Mouse (Mus musculus) heart, adult 18-20 months (tissue): ENCODE measurements around the gene Proser3. TPM values are rescaled to one million over a fixed set of nuclear protein-coding genes. Genes with fewer than 3 reads are reported as not detected.

Source experiments
- DNase-seq, 2 experiments: peaks; one replicate each; pipeline ENCODE4 v3.0.0; 2021 to 2022; ENCODE audit warnings: mixed read lengths in 1 of 2
- microRNA-seq, 2 experiments: library from miRNA; unstranded; fragments of <30 nt; microRNA quantifications; one replicate each; pipeline ENCODE4 v1.2.0; 2022
- total RNA-seq, 2 experiments: library from RNA; stranded (reverse); gene quantifications; 2 replicates each; pipeline ENCODE4 v1.2.3; 2021

The Proser3 gene
- total RNA-seq, 2 experiments from 2014 or later: 2.1 to 4.6 TPM

DNA sequence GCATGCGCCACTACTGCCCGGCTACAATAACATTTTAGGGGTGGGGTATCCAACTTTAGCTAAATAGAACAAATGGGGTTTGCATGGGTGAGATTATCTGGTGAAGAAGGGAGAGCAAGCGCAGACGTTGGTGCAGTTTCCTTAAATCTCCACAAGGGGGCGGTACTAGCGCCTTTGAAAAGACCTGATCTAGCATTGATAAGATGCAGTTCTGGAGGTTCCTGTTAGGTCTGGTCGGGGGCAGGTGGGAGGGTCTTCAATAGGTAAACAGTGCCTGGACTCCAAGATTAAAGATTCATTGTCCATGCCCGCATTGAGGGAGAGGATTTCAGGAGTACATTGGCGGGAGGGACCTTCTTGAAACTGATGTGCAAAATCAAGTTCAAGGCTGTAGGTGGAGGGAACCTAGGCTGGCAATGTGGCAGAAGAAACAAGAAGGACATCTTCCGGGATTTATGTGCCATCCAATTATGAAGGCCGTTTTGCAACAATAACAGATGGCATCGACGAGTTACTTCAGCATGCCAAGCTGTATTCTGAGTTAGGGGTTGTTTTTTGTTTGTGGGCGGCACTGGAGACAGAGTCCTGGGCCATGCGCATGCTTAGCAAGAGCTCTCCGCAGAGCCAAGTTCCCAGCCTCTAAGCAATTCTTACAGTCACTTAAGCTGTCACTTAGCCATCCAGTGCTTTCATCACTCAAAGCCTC lies 61.7 kb downstream of the Proser3 start:
- DNase-seq: peak in 1 of 2 experiments; percentile 37

Small RNAs within 50 kb of the gene (microRNA-seq; reads per million reads assigned to microRNA genes)
- 4.1 to 9.5 reads per million in 2 experiments for gene Gm38670
- 0 to 0.27 reads per million in 2 experiments for gene Mir3569

Other genes starting within 250 kb of the Proser3 start
- 10 to 100 TPM; 26.2 to 27.8 TPM for gene Alkbh6, start 243.6 kb downstream of the Proser3 start, total RNA-seq
- 1 to 10 TPM in 1 of 2 experiments, under 1 TPM in 1; 0.72 to 2.0 TPM for gene Syne4, start 237.5 kb downstream of the Proser3 start, total RNA-seq
- gene E130208F15Rik, start 230.6 kb downstream of the Proser3 start, total RNA-seq: 1 to 10 TPM in 1 of 2 experiments, under 1 TPM in 1; 0.45 to 1.1 TPM
- 10 to 100 TPM; 13.3 to 13.5 TPM for gene Sdhaf1, start 228.4 kb downstream of the Proser3 start, total RNA-seq
- 1 to 10 TPM; 1.4 to 1.8 TPM for gene Lrfn3, start 189.5 kb downstream of the Proser3 start, total RNA-seq
- gene Tyrobp, start 138.5 kb downstream of the Proser3 start, total RNA-seq: 10 to 100 TPM; 18.9 to 22.2 TPM
- 1 to 10 TPM in 1 of 2 experiments, under 1 TPM in 1; 0.69 to 3.3 TPM for gene Hcst, start 132.4 kb downstream of the Proser3 start, total RNA-seq
- under 1 TPM; 0.35 to 0.87 TPM for gene Nfkbid, start 130.6 kb downstream of the Proser3 start, total RNA-seq
- 1 to 10 TPM; 2.8 to 3.4 TPM for gene Aplp1, start 106.8 kb downstream of the Proser3 start, total RNA-seq
- not detected for gene Kirrel2, start 94.6 kb downstream of the Proser3 start, total RNA-seq
- gene Nphs1, start 94.0 kb downstream of the Proser3 start, total RNA-seq: not detected
- gene Prodh2, start 58.7 kb downstream of the Proser3 start, total RNA-seq: not detected
- gene Arhgap33, start 17.2 kb downstream of the Proser3 start, total RNA-seq: under 1 TPM; 0.36 to 0.50 TPM
- gene Hspb6, start 121 bp downstream of the Proser3 start, total RNA-seq: 100 to 1,000 TPM; 845 to 870 TPM
- gene Lin37, start 7.5 kb upstream of the Proser3 start, total RNA-seq: 10 to 100 TPM; 16.8 to 18.8 TPM
- 10 to 100 TPM; 61.2 to 65.9 TPM for gene U2af1l4, start 11.0 kb upstream of the Proser3 start, total RNA-seq
- gene Gm49396, start 11.0 kb upstream of the Proser3 start, total RNA-seq: 1 to 10 TPM in 1 of 2 experiments, under 1 TPM in 1; 0.35 to 1.1 TPM
- gene Psenen, start 11.3 kb upstream of the Proser3 start, total RNA-seq: 10 to 100 TPM; 80.1 to 84.4 TPM
- gene Igflr1, start 13.1 kb upstream of the Proser3 start, total RNA-seq: under 1 TPM; 0.50 to 0.77 TPM
- 10 to 100 TPM; 13.6 to 18.3 TPM for gene Kmt2b, start 36.4 kb upstream of the Proser3 start, total RNA-seq
- gene Zbtb32, start 46.6 kb upstream of the Proser3 start, total RNA-seq: under 1 TPM in 1 of 2 experiments, not detected in 1; 0.21 TPM
- under 1 TPM in 1 of 2 experiments, not detected in 1; 0.26 TPM for gene Upk1a, start 60.5 kb upstream of the Proser3 start, total RNA-seq
- gene Cox6b1, start 73.9 kb upstream of the Proser3 start, total RNA-seq: 1,000 to 10,000 TPM; 4,470 to 4,611 TPM
- not detected for gene Etv2, start 83.6 kb upstream of the Proser3 start, total RNA-seq
- 10 to 100 TPM; 46.0 to 49.1 TPM for gene Rbm42, start 98.0 kb upstream of the Proser3 start, total RNA-seq
- gene Haus5, start 112.7 kb upstream of the Proser3 start, total RNA-seq: 1 to 10 TPM; 4.4 to 6.2 TPM
- gene Pmis2, start 119.3 kb upstream of the Proser3 start, total RNA-seq: under 1 TPM; 0.40 to 0.67 TPM
- not detected for gene 2200002J24Rik, start 146.6 kb upstream of the Proser3 start, total RNA-seq
- gene Atp4a, start 159.9 kb upstream of the Proser3 start, total RNA-seq: under 1 TPM in 1 of 2 experiments, not detected in 1; 0.51 TPM
- gene Tmem147, start 177.2 kb upstream of the Proser3 start, total RNA-seq: 100 to 1,000 TPM; 238 to 252 TPM
- gene Gapdhs, start 191.4 kb upstream of the Proser3 start, total RNA-seq: not detected
- 1 to 10 TPM; 2.1 to 3.7 TPM for gene Sbsn, start 199.2 kb upstream of the Proser3 start, total RNA-seq
- gene Dmkn, start 211.5 kb upstream of the Proser3 start, total RNA-seq: 1 to 10 TPM; 1.0 to 3.5 TPM
- gene Krtdap, start 235.6 kb upstream of the Proser3 start, total RNA-seq: not detected